Mouse (Mus musculus) ES-Bruce4 (cell line): ENCODE data around the gene Scrn1. TPM values are rescaled to one million over a fixed set of nuclear protein-coding genes. Genes with fewer than 3 reads are reported as not detected.

Source experiments
- H3K27ac ChIP-seq: 2 replicates; pipeline ENCODE4 v1.5.1; 2012; ENCODE audit warnings: low read length, inconsistent platforms; ENCODE audit not compliant: insufficient read depth
- H3K27me3 ChIP-seq: 2 replicates; pipeline ENCODE4 v1.6.1; 2012; ENCODE audit warnings: mild to moderate bottlenecking, low read length, inconsistent platforms; ENCODE audit not compliant: control insufficient read depth, poor library complexity, insufficient read depth, severe bottlenecking
- H3K36me3 ChIP-seq: 2 replicates; pipeline ENCODE4 v1.6.1; 2012; ENCODE audit warnings: inconsistent platforms, mild to moderate bottlenecking, low read length, moderate library complexity; ENCODE audit not compliant: control insufficient read depth, poor library complexity, insufficient read depth, severe bottlenecking
- H3K4me1 ChIP-seq: one replicate; pipeline ENCODE4 v1.8.1; 2011; ENCODE audit warnings: low read length; ENCODE audit not compliant: control insufficient read depth, insufficient read depth
- H3K4me3 ChIP-seq: 2 replicates; pipeline ENCODE4 v1.5.1; 2011; ENCODE audit warnings: low read depth, mild to moderate bottlenecking, low read length
- H3K9ac ChIP-seq: 2 replicates; pipeline ENCODE4 v1.6.1; 2012; ENCODE audit warnings: low read depth, mild to moderate bottlenecking, inconsistent platforms; ENCODE audit not compliant: poor library complexity, severe bottlenecking
- H3K9me3 ChIP-seq: replicated peaks from 2 replicates; pipeline ENCODE4 v1.6.1; 2012; ENCODE audit warnings: mild to moderate bottlenecking, low read length, inconsistent platforms; ENCODE audit not compliant: control insufficient read depth, poor library complexity, insufficient read depth, severe bottlenecking
- CTCF ChIP-seq: IDR thresholded peaks from one replicate; pipeline ENCODE4 v1.8.1; 2011; ENCODE audit warnings: low read depth, low read length
- EP300 ChIP-seq: IDR thresholded peaks from 2 replicates; pipeline ENCODE4 v1.6.1; 2011; ENCODE audit warnings: low read depth, low read length; ENCODE audit not compliant: insufficient read depth
- POLR2A ChIP-seq: IDR thresholded peaks from one replicate; pipeline ENCODE4 v1.8.1; 2011; ENCODE audit warnings: low read length; ENCODE audit not compliant: insufficient read depth
- polyA plus RNA-seq: library from polyadenylated mRNA; stranded (reverse); fragments of >200 nt; gene quantifications from 2 replicates; pipeline ENCODE4 v1.2.4, GENCODE M21; 2011; ENCODE audit warnings: low read depth; ENCODE audit not compliant: missing spikeins, insufficient read depth, insufficient read length

Gene Scrn1
- polyA plus RNA-seq, 1 experiment, result 8.2 TPM

GRCm38 (mm10) chr6:54562018-54562809, 4.1 kb downstream of the Scrn1 start:
- no peaks in the 10 kb centered on the region for H3K36me3 ChIP-seq
- no peaks in the 10 kb centered on the region for H3K27me3 ChIP-seq
- no peak overlapping the region for H3K4me3 ChIP-seq
- H3K9me3 ChIP-seq, result no peaks in the 10 kb centered on the region
- no peak overlapping the region for H3K9ac ChIP-seq
- H3K4me1 ChIP-seq, result no peaks in the 10 kb centered on the region
- TF ChIP-seq CTCF, result no peak
- no peak for TF ChIP-seq POLR2A
- TF ChIP-seq EP300, result no peak
- H3K27ac ChIP-seq, result no peak overlapping the region

GRCm38 (mm10) chr6:54558466-54558865, 7.8 kb downstream of the Scrn1 start:
- Histone ChIP-seq H3K9ac (no peak overlapping the region), H3K4me1 (no peaks in the 10 kb centered on the region), H3K27ac (no peak overlapping the region), H3K4me3 (no peak overlapping the region), H3K36me3 (no peaks in the 10 kb centered on the region), H3K9me3 (no peaks in the 10 kb centered on the region), H3K27me3 (no peaks in the 10 kb centered on the region)
- TF ChIP-seq POLR2A (no peak), EP300 (no peak)

- H3K9me3 ChIP-seq, result no peaks in the 10 kb centered on the region
- H3K27me3 ChIP-seq, result no peaks in the 10 kb centered on the region
- TF ChIP-seq CTCF (no peak), EP300 (no peak), POLR2A (no peak)
- no peak overlapping the region for H3K27ac ChIP-seq
- no peak overlapping the region for H3K9ac ChIP-seq
- H3K4me3 ChIP-seq, result no peak overlapping the region
- no peaks in the 10 kb centered on the region for H3K36me3 ChIP-seq
- no peaks in the 10 kb centered on the region for H3K4me1 ChIP-seq
These were observed 8.6 kb downstream of the Scrn1 start for GRCm38 (mm10) chr6:54557671-54558070.

- Histone ChIP-seq H3K4me1 (no peaks in the 10 kb centered on the region), H3K36me3 (no peaks in the 10 kb centered on the region), H3K27me3 (no peaks in the 10 kb centered on the region), H3K27ac (no peak overlapping the region), H3K9ac (no peak overlapping the region), H3K4me3 (no peak overlapping the region), H3K9me3 (no peaks in the 10 kb centered on the region)
- TF ChIP-seq CTCF (no peak), POLR2A (no peak), EP300 (no peak)
These were observed 10.5 kb downstream of the Scrn1 start for GRCm38 (mm10) chr6:54555816-54556215.

- no peak overlapping the region for H3K4me3 ChIP-seq
These were observed 11.8 kb downstream of the Scrn1 start for GRCm38 (mm10) chr6:54554341-54555110.

GRCm38 (mm10) chr6:54553632-54554031, 12.7 kb downstream of the Scrn1 start:
- Histone ChIP-seq H3K27ac (no peak overlapping the region), H3K4me1 (no peaks in the 10 kb centered on the region)
- TF ChIP-seq POLR2A (no peak), CTCF (no peak), EP300 (no peak)

More at GRCm38 (mm10) chr6:54554341-54555110, 11.8 kb downstream of the Scrn1 start:
- Histone ChIP-seq H3K9me3 (no peaks in the 10 kb centered on the region), H3K27me3 (no peaks in the 10 kb centered on the region), H3K9ac (no peak overlapping the region), H3K27ac (no peak overlapping the region), H3K4me1 (no peaks in the 10 kb centered on the region), H3K36me3 (no peaks in the 10 kb centered on the region)
- TF ChIP-seq CTCF, result no peak
- TF ChIP-seq POLR2A, result no peak
- no peak for TF ChIP-seq EP300

More at GRCm38 (mm10) chr6:54553632-54554031, 12.7 kb downstream of the Scrn1 start:
- no peaks in the 10 kb centered on the region for H3K36me3 ChIP-seq
- no peak overlapping the region for H3K4me3 ChIP-seq
- H3K9ac ChIP-seq, result no peak overlapping the region
- H3K27me3 ChIP-seq, result no peaks in the 10 kb centered on the region
- H3K9me3 ChIP-seq, result no peaks in the 10 kb centered on the region
